Mouse (Mus musculus) skeletal muscle tissue, adult 2 months (tissue): ENCODE measurements at regions not wholly inside any gene's neighbourhood (a gene's known extent, or its start where the extent isn't known, plus 50 kb on each side); places are given as distances from the start of the nearest gene placed in this dataset.
A peak's percentile ranks its signal among the peaks of the same experiment; 100 is the strongest.

Experiments used
- DNase-seq: peaks from one replicate; pipeline ENCODE4 v3.0.0-alpha.2; 2012; ENCODE audit warnings: low read depth, low spot score

- no peak for DNase-seq
Observed at GRCm38 (mm10) chr2:51013090-51013489, 135.8 kb downstream of the Rnd3 start.

- no peak for DNase-seq
Observed at GRCm38 (mm10) chr2:51008251-51008533, 140.7 kb downstream of the Rnd3 start.

GRCm38 (mm10) chr2:51007409-51008250, 141.3 kb downstream of the Rnd3 start:
- DNase-seq = no peak

GRCm38 (mm10) chr2:51006818-51007217, 142.1 kb downstream of the Rnd3 start:
- no peak for DNase-seq

- peak; percentile 7 for DNase-seq
Observed at GRCm38 (mm10) chr2:51001548-51001947, 147.4 kb downstream of the Rnd3 start.

GRCm38 (mm10) chr2:50983883-50984410, 165.0 kb downstream of the Rnd3 start:
- peak; percentile 16 for DNase-seq

- DNase-seq = no peak
Observed at GRCm38 (mm10) chr2:50982571-50982970, 166.3 kb downstream of the Rnd3 start.

GRCm38 (mm10) chr2:50978356-50978755, 170.6 kb downstream of the Rnd3 start:
- DNase-seq = no peak

- DNase-seq = no peak
Observed at GRCm38 (mm10) chr2:50971131-50971825, 177.6 kb downstream of the Rnd3 start.

GRCm38 (mm10) chr2:50968382-50968781, 180.5 kb downstream of the Rnd3 start:
- no peak for DNase-seq

GRCm38 (mm10) chr2:50967826-50968225, 181.1 kb downstream of the Rnd3 start:
- DNase-seq = peak; percentile 33

- no peak for DNase-seq
Observed at GRCm38 (mm10) chr2:50967133-50967532, 181.8 kb downstream of the Rnd3 start.

GRCm38 (mm10) chr2:50965485-50966017, 183.4 kb downstream of the Rnd3 start:
- DNase-seq = no peak

- DNase-seq = no peak
Observed at GRCm38 (mm10) chr2:50964062-50964461, 184.8 kb downstream of the Rnd3 start.

- DNase-seq = no peak
Observed at GRCm38 (mm10) chr2:50961049-50961448, 187.9 kb downstream of the Rnd3 start.

- DNase-seq = no peak
Observed at GRCm38 (mm10) chr2:50959323-50959722, 189.6 kb downstream of the Rnd3 start.

GRCm38 (mm10) chr2:50954361-50955066, 194.4 kb downstream of the Rnd3 start:
- DNase-seq = no peak

- no peak for DNase-seq
Observed at GRCm38 (mm10) chr2:50951027-50951426, 197.9 kb downstream of the Rnd3 start.

- no peak for DNase-seq
Observed at GRCm38 (mm10) chr2:50949717-50950116, 199.2 kb downstream of the Rnd3 start.

- no peak for DNase-seq
Observed at GRCm38 (mm10) chr2:50945526-50945925, 203.4 kb downstream of the Rnd3 start.

GRCm38 (mm10) chr2:50943180-50943579, 205.7 kb downstream of the Rnd3 start:
- DNase-seq = peak; percentile 66

- peak; percentile 79 for DNase-seq
Observed at GRCm38 (mm10) chr2:50942741-50943140, 206.2 kb downstream of the Rnd3 start.
